Mouse (Mus musculus): ENCODE measurements around the gene 4931409K22Rik. TPM values are rescaled to one million over a fixed set of nuclear protein-coding genes. Genes with fewer than 3 reads are reported as not detected.

The 4931409K22Rik gene
- polyA plus RNA-seq (2014; fragmentation: Illumina TruSeq; extraction: RNeasy Lipid Tissue Mini Kit (QIAGEN cat#74804)) = not detected

GRCm38 (mm10) chr5:24556709-24557108, at the start of gene 4931409K22Rik:
TSS of gene 4931409K22Rik (minus strand) at chr5:24556809.

GRCm38 (mm10) chr5:24586547-24587199, 30.1 kb upstream of the 4931409K22Rik start, which contains the start of gene Chpf2:
TSS of gene Chpf2 (plus strand) at chr5:24586741.

GRCm38 (mm10) chr5:24577183-24577929, 20.7 kb upstream of the 4931409K22Rik start, which contains the start of gene Abcf2:
TSS of gene Abcf2 (minus strand) at chr5:24577467.

DNA sequence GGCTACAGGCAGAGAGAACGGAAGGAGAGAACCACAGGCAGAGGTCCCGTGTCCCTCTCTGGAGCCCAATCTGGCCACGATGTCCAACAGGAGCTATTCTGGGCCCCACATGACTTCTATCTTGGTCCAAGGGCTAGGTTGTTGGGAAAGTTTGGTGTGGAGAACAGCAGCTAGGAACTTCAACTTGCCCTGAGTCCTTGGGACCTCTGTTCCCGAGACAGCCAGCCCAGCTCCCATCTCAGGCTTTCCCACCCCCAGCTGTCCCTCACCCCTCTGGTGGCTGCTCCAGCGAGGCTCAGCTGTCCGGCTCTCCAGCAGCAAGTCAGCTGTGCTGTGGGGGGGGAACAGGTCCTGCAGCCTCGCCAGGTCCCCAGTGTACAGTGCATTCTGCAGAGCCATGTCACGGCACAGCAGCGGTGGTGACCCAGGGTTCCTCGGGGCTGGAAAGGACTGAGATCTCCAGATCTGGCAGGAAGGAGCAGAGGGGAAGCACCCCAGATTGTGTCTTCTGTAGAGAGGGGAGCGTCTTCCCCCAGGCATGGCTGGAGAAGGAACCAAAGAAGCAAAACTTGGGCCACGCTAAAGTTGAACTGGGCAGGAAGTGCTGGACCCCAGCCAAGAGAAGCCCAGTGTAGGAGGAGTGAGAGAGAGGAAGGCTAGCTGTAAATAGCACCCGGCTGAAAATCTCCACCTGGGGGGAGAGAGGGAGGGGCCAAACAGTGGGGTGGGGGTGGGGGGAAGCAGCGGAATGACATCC, 16.0 kb downstream of the 4931409K22Rik start, which contains the start of gene Asb10:
TSS of gene Asb10 (minus strand) at position 592 of the 757 bp plus-strand sequence.

GRCm38 (mm10) chr5:24526889-24527230, 29.7 kb downstream of the 4931409K22Rik start, which contains the start of gene Gbx1:
TSS of gene Gbx1 (minus strand) at chr5:24527202.

Other genes starting within 250 kb of the 4931409K22Rik start
- 0.43 TPM for gene Kcnh2, start 205.2 kb downstream of the 4931409K22Rik start, polyA plus RNA-seq (2014; fragmentation: Illumina TruSeq; extraction: RNeasy Lipid Tissue Mini Kit (QIAGEN cat#74804))
- gene Nos3, start 192.0 kb downstream of the 4931409K22Rik start, polyA plus RNA-seq (2014; fragmentation: Illumina TruSeq; extraction: RNeasy Lipid Tissue Mini Kit (QIAGEN cat#74804)) = 0.31 TPM
- gene Atg9b, start 164.7 kb downstream of the 4931409K22Rik start, polyA plus RNA-seq (2014; fragmentation: Illumina TruSeq; extraction: RNeasy Lipid Tissue Mini Kit (QIAGEN cat#74804)) = not detected
- 2.1 TPM for gene Abcb8, start 163.1 kb downstream of the 4931409K22Rik start, polyA plus RNA-seq (2014; fragmentation: Illumina TruSeq; extraction: RNeasy Lipid Tissue Mini Kit (QIAGEN cat#74804))
- not detected for gene Asic3, start 143.4 kb downstream of the 4931409K22Rik start, polyA plus RNA-seq (2014; fragmentation: Illumina TruSeq; extraction: RNeasy Lipid Tissue Mini Kit (QIAGEN cat#74804))
- gene Cdk5, start 133.3 kb downstream of the 4931409K22Rik start, polyA plus RNA-seq (2014; fragmentation: Illumina TruSeq; extraction: RNeasy Lipid Tissue Mini Kit (QIAGEN cat#74804)) = 8.9 TPM
- 5.9 TPM for gene Slc4a2, start 133.0 kb downstream of the 4931409K22Rik start, polyA plus RNA-seq (2014; fragmentation: Illumina TruSeq; extraction: RNeasy Lipid Tissue Mini Kit (QIAGEN cat#74804))
- 1.3 TPM for gene Fastk, start 111.5 kb downstream of the 4931409K22Rik start, polyA plus RNA-seq (2014; fragmentation: Illumina TruSeq; extraction: RNeasy Lipid Tissue Mini Kit (QIAGEN cat#74804))
- gene Tmub1, start 109.0 kb downstream of the 4931409K22Rik start, polyA plus RNA-seq (2014; fragmentation: Illumina TruSeq; extraction: RNeasy Lipid Tissue Mini Kit (QIAGEN cat#74804)) = 0.66 TPM
- 2.7 TPM for gene Agap3, start 104.6 kb downstream of the 4931409K22Rik start, polyA plus RNA-seq (2014; fragmentation: Illumina TruSeq; extraction: RNeasy Lipid Tissue Mini Kit (QIAGEN cat#74804))
- not detected for gene Gbx1, start 29.6 kb downstream of the 4931409K22Rik start, polyA plus RNA-seq (2014; fragmentation: Illumina TruSeq; extraction: RNeasy Lipid Tissue Mini Kit (QIAGEN cat#74804))
- gene Asb10, start 15.8 kb downstream of the 4931409K22Rik start, polyA plus RNA-seq (2014; fragmentation: Illumina TruSeq; extraction: RNeasy Lipid Tissue Mini Kit (QIAGEN cat#74804)) = not detected
- 14.2 TPM for gene Abcf2, start 20.7 kb upstream of the 4931409K22Rik start, polyA plus RNA-seq (2014; fragmentation: Illumina TruSeq; extraction: RNeasy Lipid Tissue Mini Kit (QIAGEN cat#74804))
- 1.1 TPM for gene Chpf2, start 29.9 kb upstream of the 4931409K22Rik start, polyA plus RNA-seq (2014; fragmentation: Illumina TruSeq; extraction: RNeasy Lipid Tissue Mini Kit (QIAGEN cat#74804))
- 2.3 TPM for gene Smarcd3, start 67.6 kb upstream of the 4931409K22Rik start, polyA plus RNA-seq (2014; fragmentation: Illumina TruSeq; extraction: RNeasy Lipid Tissue Mini Kit (QIAGEN cat#74804))
- gene Nub1, start 128.7 kb upstream of the 4931409K22Rik start, polyA plus RNA-seq (2014; fragmentation: Illumina TruSeq; extraction: RNeasy Lipid Tissue Mini Kit (QIAGEN cat#74804)) = 50.7 TPM
- 0.23 TPM for gene Wdr86, start 173.9 kb upstream of the 4931409K22Rik start, polyA plus RNA-seq (2014; fragmentation: Illumina TruSeq; extraction: RNeasy Lipid Tissue Mini Kit (QIAGEN cat#74804))
- gene Crygn, start 201.2 kb upstream of the 4931409K22Rik start, polyA plus RNA-seq (2014; fragmentation: Illumina TruSeq; extraction: RNeasy Lipid Tissue Mini Kit (QIAGEN cat#74804)) = not detected

Data from ovary, adult 10 weeks (tissue).